10 mouse cellular contexts compared by ENCODE assay signal in the genomic region with DNA sequence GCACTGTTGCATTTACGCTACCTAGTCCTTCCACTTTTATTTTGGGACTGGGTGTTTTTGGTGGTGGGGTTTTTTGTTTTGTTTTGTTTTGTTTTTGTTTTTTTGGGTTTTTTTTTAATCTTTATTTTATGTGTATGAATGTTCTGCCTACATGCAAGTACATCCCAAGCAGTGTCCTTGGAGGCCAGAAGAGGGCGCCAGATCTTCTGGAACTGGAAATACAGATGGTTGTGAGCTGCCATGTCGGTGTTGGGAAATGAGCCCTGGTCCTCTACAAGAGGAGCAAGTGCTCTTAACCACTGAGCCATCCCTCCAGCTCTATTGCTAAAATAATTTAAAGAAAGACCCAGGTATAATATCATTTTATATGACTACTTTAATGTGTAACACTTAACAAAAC. TPM values are rescaled to one million over a fixed set of nuclear protein-coding genes. Genes with fewer than 3 reads are reported as not detected.
DNase-seq lines count a peak whose midpoint lies in the region; TF ChIP-seq lines count a peak whose summit lies in the region.
"Had no signal": no experiment of that assay in that cellular context is flagged by ENCODE, and none has a peak within 500 bp of the region (broad histone marks: within the 10 kb centered on the region; RNA-seq: fewer than 3 reads in every experiment).

No protein-coding gene starts in this region.

- TF ChIP-seq POLR2A in heart, adult 2 months (IDR thresholded peaks at IDR 0.05; ENCODE audit: insufficient read depth, low read depth, low read length): no peak
- no peak for TF ChIP-seq POLR2A in spleen, adult 2 months (IDR thresholded peaks at IDR 0.05; ENCODE audit: low read depth, low read length)

- no peak overlapping the region for H3K27ac ChIP-seq in heart, adult 2 months
- H3K27ac ChIP-seq in spleen, adult 2 months (ENCODE audit: insufficient read depth, low read length): no peak overlapping the region

- WGBS in heart, adult 2 months: 59% methylated on average over 3 of the region's 3 CpGs
- WGBS in spleen, adult 2 months: 63% methylated on average over 3 of the region's 3 CpGs

- DNase-seq in heart, adult 2 months: no peak
- no peak for DNase-seq in heart, adult 9 months (ENCODE audit: low spot score in 2 of 2)
- no peak for DNase-seq in spleen, adult 2 months (ENCODE audit: low read depth in 1 of 2, low spot score in 2 of 2)
- no peak for DNase-seq in spleen, postnatal 14 days (ENCODE audit: low spot score in 2 of 2)
- DNase-seq in brain, adult 2 months (ENCODE audit: low read depth, low spot score): peak; percentile 59
- peak; percentile 28 for DNase-seq in thymus, postnatal 14 days
- DNase-seq in left cerebral cortex, postnatal 36 days (ENCODE audit: low spot score in 2 of 2): no peak
- DNase-seq in heart, adult 11 months: no peak
- DNase-seq: gastrocnemius, postnatal 10 days had no signal

- no peaks in the 10 kb centered on the region for H3K36me3 ChIP-seq in heart, adult 2 months (ENCODE audit: control insufficient read depth, insufficient read depth, low read length)
- H3K36me3 ChIP-seq in spleen, adult 2 months (ENCODE audit: control insufficient read depth, insufficient read depth, low read length): no peaks in the 10 kb centered on the region

- no peak for TF ChIP-seq EP300 in heart, adult 2 months (IDR thresholded peaks at IDR 0.05; ENCODE audit: insufficient read depth, low read depth, low read length)

- peaks cover 6% of the 10 kb centered on the region; the same call in 1 of the 2 replicates for H3K4me1 ChIP-seq in heart, adult 2 months (ENCODE audit: control insufficient read depth, insufficient read depth, low read length)
- no peaks in the 10 kb centered on the region for H3K4me1 ChIP-seq in spleen, adult 2 months (ENCODE audit: control insufficient read depth, insufficient read depth, insufficient read length)

- H3K27me3 ChIP-seq in heart, adult 2 months (ENCODE audit: control insufficient read depth, insufficient read depth, low read length): no peaks in the 10 kb centered on the region
- no peaks in the 10 kb centered on the region for H3K27me3 ChIP-seq in spleen, adult 2 months (ENCODE audit: control insufficient read depth, insufficient read depth, low read length)

- intact Hi-C loops in heart, adult 2 months (cut with DNase I): no loop called here
- intact Hi-C loops in left cerebral cortex, postnatal 36 days (cut with DNase I): no loop called here

- H3K9ac ChIP-seq in heart, adult 2 months (ENCODE audit: low read depth, low read length): no peak overlapping the region

- H3K4me3 ChIP-seq in heart, adult 2 months: no peak overlapping the region
- no peak overlapping the region for H3K4me3 ChIP-seq in spleen, adult 2 months (ENCODE audit: extremely low read depth, insufficient read depth, insufficient read length)

- TF ChIP-seq CTCF in heart, adult 2 months (IDR thresholded peaks at IDR 0.05): peak; percentile 46
- peak; percentile 25; the same call in 1 of the 2 replicates for TF ChIP-seq CTCF in spleen, adult 2 months (IDR thresholded peaks at IDR 0.05; ENCODE audit: extremely low read depth, insufficient read depth, insufficient read length, insufficient replicate concordance)

- no peaks in the 10 kb centered on the region for H3K79me2 ChIP-seq in heart, adult 2 months (replicated peaks; ENCODE audit: control insufficient read depth, insufficient read depth, low read length)

RNA-seq across cellular contexts. Expression of a gene that starts 16.5 kb away (rescaled TPM):
- total RNA-seq in heart, adult 2 months (2021): 10 to 100 TPM; 25.4 to 28.9 TPM
- polyA plus RNA-seq in heart, adult 2 months (2012; rRNA removed): 41.0 and 43.7 TPM in 2 replicates
- 31.9 and 43.7 TPM in 2 replicates for polyA plus RNA-seq in spleen, adult 2 months (2012; rRNA removed)
- total RNA-seq in left cerebral cortex, postnatal 36 days (2021): 10 to 100 TPM; 54.9 to 65.9 TPM

RNA-seq across cellular contexts. Expression of a gene that starts 24.0 kb away (rescaled TPM):
- total RNA-seq in heart, adult 2 months (2021): 10 to 100 TPM; 51.2 to 52.3 TPM
- polyA plus RNA-seq in heart, adult 2 months (2012; rRNA removed): 40.1 and 51.4 TPM in 2 replicates
- polyA plus RNA-seq in spleen, adult 2 months (2012; rRNA removed): 77.0 and 90.7 TPM in 2 replicates
- total RNA-seq in left cerebral cortex, postnatal 36 days (2021): 10 to 100 TPM; 66.1 to 80.5 TPM

RNA-seq across cellular contexts. Expression of a gene that starts 27.6 kb away (rescaled TPM):
- not detected for total RNA-seq in heart, adult 2 months (2021)
- polyA plus RNA-seq in heart, adult 2 months (2012; rRNA removed): 0.06 TPM in 1 of 2 replicates, not detected in the other
- 0.01 TPM in 1 of 2 replicates, not detected in the other for polyA plus RNA-seq in spleen, adult 2 months (2012; rRNA removed)
- total RNA-seq in left cerebral cortex, postnatal 36 days (2021): 10 to 100 TPM; 33.8 to 38.0 TPM

RNA-seq across cellular contexts. Expression of a gene that starts 31.9 kb away (rescaled TPM):
- not detected for total RNA-seq in heart, adult 2 months (2021)
- not detected in 2 replicates for polyA plus RNA-seq in heart, adult 2 months (2012; rRNA removed)
- polyA plus RNA-seq in spleen, adult 2 months (2012; rRNA removed): not detected in 2 replicates
- total RNA-seq in left cerebral cortex, postnatal 36 days (2021): not detected
- total RNA-seq: gastrocnemius, postnatal 10 days; layer of hippocampus, postnatal 14 days had no signal

RNA-seq across cellular contexts. Expression of a gene that starts 51.8 kb away (rescaled TPM):
- total RNA-seq in heart, adult 2 months (2021): 1 to 10 TPM; 3.0 to 4.8 TPM
- polyA plus RNA-seq in heart, adult 2 months (2012; rRNA removed): 2.0 and 2.4 TPM in 2 replicates
- 9.0 and 10.5 TPM in 2 replicates for polyA plus RNA-seq in spleen, adult 2 months (2012; rRNA removed)
- under 1 TPM; 0.82 to 0.86 TPM for total RNA-seq in left cerebral cortex, postnatal 36 days (2021)

Comparison
In these comparisons a context has a peak if more than half of its experiments do, and no peak if none do; other contexts are left out.
1. DNase-seq: peak in brain, adult 2 months (single experiment) and thymus, postnatal 14 days (single experiment); none in heart, adult 2 months (0 of 2), heart, adult 9 months (0 of 2), spleen, adult 2 months (0 of 2), spleen, postnatal 14 days (0 of 2), left cerebral cortex, postnatal 36 days (0 of 2) and heart, adult 11 months (single experiment).
2. RNA of a gene that starts 27.6 kb away (total RNA-seq): 33.8 to 38.0 TPM in left cerebral cortex, postnatal 36 days; not detected in heart, adult 2 months; every median in the first group is over 10 times any median in the second.